Mouse (Mus musculus): ENCODE results near the gene Macrod2.

The Macrod2 gene

DNA sequence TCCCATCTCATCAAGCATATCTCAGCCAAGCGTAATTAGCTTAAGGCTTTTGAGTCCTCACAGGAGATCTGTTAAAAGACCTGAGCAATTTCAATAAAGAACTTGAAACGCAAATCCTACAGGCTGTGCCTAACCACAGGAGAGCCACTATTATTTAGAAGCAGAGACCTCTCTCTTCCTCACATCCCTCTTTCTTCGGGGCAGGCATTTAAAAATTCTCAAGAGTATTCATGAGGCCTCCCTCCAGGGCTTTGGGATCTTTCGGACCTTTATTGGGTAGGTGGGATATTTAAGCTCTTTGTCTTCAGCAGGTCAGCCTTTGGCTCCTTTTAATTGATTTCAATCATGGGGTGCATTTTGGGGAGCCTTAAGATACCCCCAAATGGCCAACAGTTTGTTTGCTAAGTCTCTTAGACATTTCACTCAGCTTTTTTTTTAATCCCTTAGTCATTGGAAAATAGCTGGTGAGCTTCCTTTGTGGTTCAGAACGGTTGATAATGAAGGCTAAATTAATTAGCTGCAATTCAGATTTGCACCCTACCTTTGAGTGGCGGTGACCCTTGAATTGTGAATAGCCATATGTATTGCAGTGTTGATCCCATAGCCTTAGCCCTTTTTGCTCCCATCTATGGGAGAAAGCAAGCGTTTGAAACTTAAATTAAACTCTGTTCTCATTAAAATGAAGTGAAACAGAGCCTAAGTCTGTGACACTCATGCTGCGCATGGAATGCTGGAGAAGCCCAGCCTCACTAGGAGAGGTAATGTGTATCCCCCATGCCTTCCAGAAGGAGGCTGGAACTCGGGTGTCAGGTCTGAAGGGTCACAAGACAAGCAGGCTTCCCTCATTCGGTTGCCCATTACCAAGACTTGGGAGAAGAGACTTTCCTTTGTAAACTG lies 1940.2 kb downstream of the Macrod2 start:
- DNase-seq (ENCODE audit: low read depth, low spot score), result no peak

DNA sequence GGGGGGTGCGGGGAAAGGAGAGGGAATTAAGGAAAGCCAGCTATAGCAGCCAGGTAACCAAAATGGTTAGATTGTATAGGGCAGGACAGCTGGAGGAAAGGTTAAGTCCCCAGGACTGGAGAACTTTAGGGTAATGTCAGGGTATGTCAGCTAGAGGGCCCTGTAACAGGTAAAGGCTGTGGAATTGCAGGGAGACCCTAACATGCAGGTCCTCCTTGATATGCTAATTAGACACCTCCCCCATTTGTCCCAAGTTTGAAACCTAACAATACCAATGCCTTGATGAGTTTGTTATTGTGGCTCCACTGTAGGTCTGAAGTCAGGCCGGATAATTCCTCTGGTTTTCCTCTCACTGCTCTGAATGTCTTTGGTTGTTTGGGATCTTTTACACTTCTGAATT lies 1948.9 kb downstream of the Macrod2 start:
- DNase-seq (ENCODE audit: low read depth, low spot score), result peak; percentile 30

DNA sequence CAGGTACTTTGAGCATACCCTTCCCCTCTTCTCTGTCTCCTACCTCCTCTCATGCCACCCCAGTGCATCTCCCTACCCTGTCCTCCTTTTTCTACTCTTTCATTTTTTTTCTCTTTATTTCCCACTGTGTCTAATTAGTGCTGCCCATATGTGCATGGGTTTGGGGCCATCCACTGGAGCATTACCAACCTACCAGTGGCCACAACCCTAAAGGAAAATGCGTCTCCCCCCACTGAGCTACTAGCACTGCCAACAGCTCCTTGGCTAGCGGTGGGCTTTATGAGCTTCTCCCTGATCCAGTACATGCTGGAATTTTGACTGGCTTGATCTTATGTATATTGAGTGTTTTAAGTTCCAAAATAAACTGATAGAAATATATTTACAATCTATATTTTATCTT lies 1949.6 kb downstream of the Macrod2 start:
- DNase-seq (ENCODE audit: low read depth, low spot score), result no peak

DNA sequence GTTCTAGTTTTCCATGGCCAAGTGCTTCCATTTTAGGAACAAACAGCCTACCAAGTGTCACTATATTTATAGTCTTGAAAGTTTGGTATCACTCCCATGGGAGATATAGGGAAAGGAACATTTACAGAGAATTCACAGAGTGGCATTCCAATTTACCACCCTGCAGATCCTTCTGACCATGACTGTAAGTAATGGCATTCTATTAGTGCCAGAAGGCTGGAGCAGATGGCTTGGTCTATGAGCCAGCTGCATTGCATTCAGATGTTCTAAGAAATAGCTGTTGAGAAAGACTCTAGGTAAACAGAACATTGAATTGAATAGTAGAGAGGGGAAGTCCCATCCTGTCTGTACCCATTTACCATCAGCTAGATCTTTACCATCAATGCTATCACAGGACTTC lies 1954.7 kb downstream of the Macrod2 start:
- DNase-seq (ENCODE audit: low read depth, low spot score), result no peak

DNA sequence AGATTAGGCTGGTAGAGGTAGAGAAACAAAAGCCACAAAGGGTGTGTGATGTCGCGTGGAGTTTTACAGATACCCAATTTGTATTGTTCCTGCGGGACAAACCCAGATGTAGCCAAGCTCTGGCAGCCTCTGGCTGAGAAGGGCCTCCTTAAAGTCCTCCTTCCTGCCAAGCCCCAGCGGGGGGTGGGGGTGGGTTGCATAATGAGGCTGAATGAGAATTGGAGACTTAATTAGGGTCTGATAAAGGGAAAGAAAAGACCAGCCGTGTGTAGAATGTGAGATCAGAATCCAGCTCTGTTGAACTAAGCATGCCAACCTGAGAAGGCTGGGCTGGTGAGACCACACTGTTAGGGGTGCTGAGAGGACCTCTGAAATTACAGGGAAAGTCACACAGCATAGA lies 1967.8 kb downstream of the Macrod2 start:
- DNase-seq (ENCODE audit: low read depth, low spot score), result peak; percentile 65

- no peak for DNase-seq (ENCODE audit: low read depth, low spot score)
These were observed 1978.9 kb downstream of the Macrod2 start for GRCm38 (mm10) chr2:142373978-142374377.

- no peak for DNase-seq (ENCODE audit: low read depth, low spot score)
These were observed 1985.5 kb downstream of the Macrod2 start for GRCm38 (mm10) chr2:142380563-142380962.

DNA sequence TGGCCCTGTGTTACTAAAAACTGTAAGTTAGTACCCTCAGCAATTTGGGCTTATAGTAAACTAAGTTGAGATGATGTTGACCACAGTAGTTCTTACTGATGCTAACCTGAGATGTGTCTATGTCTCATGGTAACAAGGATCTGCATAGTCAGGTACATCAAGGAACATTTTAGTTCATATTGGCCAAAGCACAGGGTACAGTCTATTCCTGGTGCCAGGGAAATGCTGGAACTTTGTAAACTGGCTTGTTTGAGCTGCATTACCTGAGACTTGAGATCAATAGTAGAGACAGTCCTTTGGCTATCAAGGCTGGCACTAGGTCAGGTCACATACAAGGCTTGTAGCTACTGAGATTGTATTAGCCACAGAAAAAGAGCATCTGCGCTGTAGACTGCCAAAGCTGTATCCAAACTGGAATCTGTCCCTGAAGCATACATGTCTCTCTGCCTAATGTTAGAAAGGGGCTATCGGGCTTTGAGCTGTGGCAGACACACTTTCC lies 1986.0 kb downstream of the Macrod2 start:
- DNase-seq (ENCODE audit: low read depth, low spot score), result no peak

DNA sequence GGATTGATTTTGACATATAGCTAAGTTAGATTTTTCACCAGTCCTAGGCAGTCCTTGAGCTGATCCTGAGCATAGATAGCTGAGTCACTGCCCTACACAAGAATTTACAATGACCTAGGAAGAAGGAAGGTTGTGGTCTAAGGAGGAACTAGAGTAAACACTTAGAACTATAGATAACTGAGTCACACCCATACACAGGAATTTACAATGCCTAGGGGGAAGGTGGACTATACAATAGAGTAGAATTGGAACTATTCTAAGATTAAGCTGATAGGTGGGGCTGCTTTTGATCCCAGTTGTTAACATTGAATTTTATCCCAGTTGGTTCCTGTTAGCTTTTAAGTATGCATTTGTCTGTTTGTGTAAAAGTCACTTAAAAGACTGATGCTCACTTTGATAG lies 1998.4 kb downstream of the Macrod2 start:
- peak; percentile 77 for DNase-seq (ENCODE audit: low read depth, low spot score)

- DNase-seq (ENCODE audit: low read depth, low spot score), result no peak
These were observed 2004.4 kb downstream of the Macrod2 start for GRCm38 (mm10) chr2:142399490-142399889.

DNA sequence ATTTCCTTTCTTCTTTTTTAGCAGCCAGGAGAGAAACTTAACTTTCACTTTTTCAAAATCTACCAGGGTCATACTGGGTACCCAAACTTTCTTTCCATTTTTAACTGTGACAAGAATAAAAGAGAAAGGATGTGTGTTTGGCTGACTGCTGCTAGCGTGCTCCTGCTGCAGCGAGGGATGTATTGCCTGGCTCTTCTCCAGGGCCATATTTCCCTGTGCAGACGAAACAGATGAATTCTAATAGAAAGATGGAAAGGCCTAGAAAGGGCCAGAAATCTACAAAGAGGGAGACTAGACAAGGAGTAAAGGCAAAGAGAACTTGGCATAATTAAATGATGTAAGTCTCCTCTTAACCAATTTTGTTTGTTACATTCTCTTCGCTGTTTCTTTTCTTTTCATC lies 2005.7 kb downstream of the Macrod2 start:
- no peak for DNase-seq (ENCODE audit: low read depth, low spot score)

- no peak for DNase-seq (ENCODE audit: low read depth, low spot score)
These were observed 2006.2 kb downstream of the Macrod2 start for GRCm38 (mm10) chr2:142401359-142401758.

- no peak for DNase-seq (ENCODE audit: low read depth, low spot score)
These were observed 2008.3 kb downstream of the Macrod2 start for GRCm38 (mm10) chr2:142403394-142403793.

- DNase-seq (ENCODE audit: low read depth, low spot score), result no peak
These were observed 2009.2 kb downstream of the Macrod2 start for GRCm38 (mm10) chr2:142404321-142404720.

GRCm38 (mm10) chr2:142407341-142407740 lies 2012.2 kb downstream of the Macrod2 start:
- no peak for DNase-seq (ENCODE audit: low read depth, low spot score)

- no peak for DNase-seq (ENCODE audit: low read depth, low spot score)
These were observed 2015.0 kb downstream of the Macrod2 start for GRCm38 (mm10) chr2:142410124-142410523.

GRCm38 (mm10) chr2:142433126-142433525 lies 2038.0 kb downstream of the Macrod2 start:
- DNase-seq (ENCODE audit: low read depth, low spot score), result no peak

- DNase-seq (ENCODE audit: low read depth, low spot score), result no peak
These were observed 2039.6 kb downstream of the Macrod2 start for GRCm38 (mm10) chr2:142434731-142435130.

- no peak for DNase-seq (ENCODE audit: low read depth, low spot score)
These were observed 2042.7 kb downstream of the Macrod2 start for GRCm38 (mm10) chr2:142437606-142438461.
